Mouse (Mus musculus) ovary, postnatal 10 days (tissue): ENCODE data around the gene Plekhb2.

Experiments
- DNase-seq: peaks from one replicate; pipeline ENCODE4 v3.0.0; 2022; ENCODE audit warnings: low spot score

The Plekhb2 gene

DNA sequence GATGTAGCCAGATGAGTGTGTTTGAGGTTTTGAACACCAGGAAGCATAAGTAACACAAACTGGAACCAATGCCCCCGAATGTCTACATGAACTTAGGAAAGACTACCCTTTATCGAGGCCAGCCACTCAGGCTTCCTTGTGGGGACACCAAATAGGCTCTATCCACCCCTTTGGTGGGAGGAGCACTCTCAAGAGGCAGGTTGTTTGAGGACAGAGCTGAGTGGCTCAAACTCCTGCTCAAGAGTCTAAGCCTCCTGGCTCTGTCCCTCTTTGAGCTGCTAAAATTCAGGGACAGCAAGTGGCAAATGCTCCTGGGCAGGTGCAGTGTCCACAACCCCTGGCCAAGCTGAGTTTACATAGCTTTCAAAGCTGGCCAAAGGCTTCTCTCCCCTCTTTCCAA is 14.9 kb upstream of the Plekhb2 start:
- DNase-seq, result no peak

DNA sequence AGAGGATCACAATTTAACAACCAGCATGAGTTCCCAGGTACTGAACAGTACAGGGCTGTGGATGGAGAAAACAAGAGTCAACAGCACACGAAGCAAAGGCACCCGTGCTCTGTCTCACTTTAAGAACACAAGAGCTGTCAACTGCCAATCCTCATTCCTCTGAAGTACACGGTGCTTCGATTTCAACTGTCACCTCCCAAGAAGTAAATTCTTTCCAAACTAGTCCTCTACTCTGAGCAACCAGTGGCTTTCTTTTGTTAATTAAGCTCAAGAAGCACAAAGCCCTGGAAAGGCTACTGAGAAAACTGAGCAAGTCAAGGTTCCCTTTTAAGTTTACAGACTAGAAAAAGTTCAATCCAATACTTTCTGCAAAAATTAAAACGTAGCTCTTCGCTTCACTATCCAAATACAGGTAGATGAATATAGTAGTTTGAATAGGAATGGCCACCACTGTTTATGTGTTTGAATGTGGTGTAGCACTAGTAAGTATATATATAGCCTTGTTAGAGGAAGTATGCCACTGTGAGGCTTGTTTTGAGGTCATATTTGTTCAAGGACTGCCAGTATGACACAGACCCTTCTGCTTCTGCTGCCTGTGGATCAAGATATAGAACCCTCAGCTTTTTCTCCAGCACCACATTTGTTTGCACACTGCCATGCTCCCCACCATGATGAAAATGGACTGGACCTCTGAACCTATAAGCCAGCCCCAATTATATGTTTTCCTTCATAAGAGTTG is 11.7 kb upstream of the Plekhb2 start:
- no peak for DNase-seq

DNA sequence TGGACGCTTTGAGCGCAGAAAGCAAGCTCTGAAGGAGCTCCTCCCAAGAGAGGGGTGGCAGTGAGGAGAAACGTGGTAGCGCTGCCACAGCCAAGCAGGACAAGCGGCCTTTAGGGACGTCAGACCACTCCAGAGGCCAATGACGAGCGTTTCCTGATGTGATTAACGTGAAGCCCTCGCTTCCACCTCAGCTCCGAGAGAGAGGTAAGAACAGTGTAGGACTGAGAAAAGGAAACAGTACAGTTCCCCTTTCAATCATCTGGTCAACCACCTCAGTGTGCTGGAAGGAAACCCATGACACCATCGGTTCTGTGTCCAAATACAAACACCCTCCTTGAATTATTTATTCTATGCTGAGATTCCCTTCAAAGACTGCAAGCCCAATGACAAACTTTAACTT is 10.5 kb upstream of the Plekhb2 start:
- no peak for DNase-seq

DNA sequence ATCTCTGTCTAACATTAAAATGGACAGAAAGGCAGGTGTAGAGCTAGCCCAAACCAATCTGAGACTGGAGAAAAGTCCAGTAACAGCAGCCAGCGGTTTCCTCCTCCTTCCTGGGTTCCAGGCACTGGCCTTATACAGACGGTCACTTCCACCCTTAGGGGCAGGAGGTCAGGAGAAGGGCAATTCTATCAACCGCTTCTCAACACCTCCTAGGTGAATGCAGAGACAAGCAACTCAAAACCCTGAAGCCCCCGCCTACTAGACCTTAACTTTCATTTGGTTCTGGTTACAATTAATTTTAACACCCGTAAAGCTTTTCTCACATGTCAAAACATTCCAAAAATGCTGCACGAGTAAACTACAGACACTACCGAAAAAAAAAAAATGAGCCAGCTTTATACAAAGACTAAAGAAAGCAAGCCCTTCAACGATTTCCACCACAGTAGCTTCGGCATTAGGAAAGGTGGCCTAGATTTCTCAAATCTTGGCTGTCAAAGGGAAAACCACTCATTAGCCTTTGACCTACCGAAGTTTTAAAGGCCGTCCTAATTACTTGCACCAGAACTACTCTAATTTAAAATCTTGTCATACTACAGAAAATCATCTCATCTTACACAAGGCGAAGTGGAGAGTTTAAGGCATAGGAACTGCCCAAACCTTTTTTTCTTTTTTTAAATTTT is 7.9 kb upstream of the Plekhb2 start:
- DNase-seq, result no peak

DNA sequence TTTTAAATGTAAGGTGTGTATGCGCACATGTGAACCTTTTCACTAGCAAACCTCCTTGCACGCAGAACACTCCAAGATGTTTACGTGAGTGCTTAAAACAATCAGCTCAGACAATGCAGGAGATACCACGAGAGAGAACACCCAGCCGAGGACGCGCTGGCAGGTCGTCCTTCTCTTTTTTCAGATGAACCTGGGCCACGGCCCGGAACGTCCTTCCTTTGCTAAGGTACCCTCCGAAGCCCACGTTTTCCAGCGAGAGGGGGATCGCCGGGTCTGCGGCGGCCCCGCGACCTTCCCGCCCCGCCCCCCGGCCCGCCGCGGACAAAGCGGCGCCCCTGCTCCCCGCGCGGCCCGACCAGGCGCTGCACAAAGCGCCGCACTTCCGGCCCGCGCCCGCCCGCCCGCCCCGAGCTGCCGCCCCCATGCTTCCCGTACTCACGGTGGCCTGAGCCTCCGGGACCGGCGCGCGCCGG is 7.4 kb upstream of the Plekhb2 start:
- DNase-seq, result no peak

DNA sequence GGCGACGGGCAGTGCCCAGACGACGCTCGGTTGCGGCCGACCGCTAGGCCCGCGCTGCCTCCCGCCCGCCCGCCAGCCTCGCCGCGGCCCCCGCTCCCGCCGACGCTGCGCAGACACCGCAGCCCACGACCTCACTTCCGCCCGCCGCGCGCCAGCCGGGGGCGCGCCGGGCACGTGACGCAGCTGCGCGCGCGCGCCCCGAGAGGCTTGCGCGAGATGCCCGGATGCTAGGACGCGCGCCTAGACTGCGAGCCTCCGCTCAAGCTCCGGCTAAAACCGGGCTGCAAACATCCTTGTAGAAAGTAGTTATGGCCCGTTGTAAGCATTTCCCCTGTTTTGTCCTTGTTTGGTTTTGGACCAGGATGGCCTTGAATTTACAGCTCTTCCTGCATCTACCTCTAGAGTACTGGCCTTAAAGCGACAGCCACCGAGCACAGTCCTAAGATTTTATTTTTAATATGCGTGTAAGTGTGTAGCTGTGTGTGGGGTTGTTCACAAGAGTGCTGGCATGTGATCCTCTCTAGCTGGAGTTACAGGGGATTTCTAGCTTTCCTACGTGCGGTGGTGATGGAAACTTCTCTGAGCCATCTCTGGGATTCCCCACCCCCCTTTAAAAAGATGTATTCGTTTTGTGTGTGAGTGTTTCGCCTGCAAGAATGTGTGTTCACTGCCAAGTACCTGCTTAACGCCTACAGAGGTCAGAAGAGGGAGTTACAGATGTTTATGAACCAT is 6.7 kb upstream of the Plekhb2 start, which contains the start of gene Fam168b:
TSS of gene Fam168b (minus strand) at position 179 of the 732 bp plus-strand sequence.
- DNase-seq, result peak; percentile 73

DNA sequence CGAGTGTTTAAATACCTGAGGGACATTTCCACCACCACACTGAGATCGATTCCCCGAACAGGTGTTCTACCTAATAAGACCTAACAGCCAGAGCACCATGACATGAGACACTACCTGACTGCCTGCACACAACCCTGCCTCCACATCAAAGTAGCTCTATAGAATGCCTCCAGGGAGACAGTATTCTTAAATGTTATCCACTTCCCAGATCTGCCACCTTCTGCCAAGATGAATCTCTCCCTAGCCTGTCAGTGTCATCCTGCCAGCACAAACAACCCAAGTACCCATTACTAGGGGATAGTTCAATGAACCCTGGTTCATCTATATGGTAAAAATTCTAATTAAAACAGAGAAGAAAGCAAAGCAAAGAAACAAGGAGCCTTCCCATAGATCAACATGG is 2.7 kb upstream of the Plekhb2 start:
- no peak for DNase-seq

DNA sequence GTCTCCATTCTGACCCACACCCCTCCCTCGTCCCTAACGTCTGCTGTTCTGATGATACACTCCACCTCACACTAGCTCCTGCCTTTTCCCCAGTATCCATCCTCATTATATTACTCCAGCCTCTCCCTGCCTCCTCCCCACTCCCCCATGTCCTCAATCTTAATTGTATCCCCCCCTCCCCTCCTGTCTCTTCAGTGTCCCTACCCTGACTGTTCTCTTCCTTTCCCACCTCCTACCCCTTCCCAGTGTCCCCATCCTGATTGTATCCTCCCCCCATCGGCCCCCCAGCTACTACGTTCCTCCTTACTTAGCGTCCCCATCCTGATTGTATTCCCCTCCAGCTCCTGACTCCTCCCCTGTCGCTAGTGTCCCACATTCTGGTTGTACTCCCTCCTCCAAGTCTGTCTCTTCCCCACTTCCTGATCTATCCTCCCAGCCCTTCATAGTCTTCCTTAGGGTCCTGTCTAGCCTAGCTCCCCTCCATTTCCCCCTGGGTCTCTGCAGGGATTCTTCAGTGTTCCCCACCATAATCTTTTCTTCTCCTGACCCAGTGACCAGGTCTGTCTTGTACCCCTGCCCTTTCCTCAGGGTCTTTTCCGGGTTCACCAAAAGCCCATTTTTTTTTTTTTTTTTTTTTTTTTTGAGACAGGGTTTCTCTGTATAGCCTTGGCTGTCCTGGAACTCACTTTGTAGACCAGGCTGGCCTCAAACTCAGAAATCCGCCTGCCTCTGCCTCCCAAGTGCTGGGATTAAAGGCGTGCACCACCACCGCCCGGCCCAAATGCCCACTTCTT is 764 bp downstream of the Plekhb2 start:
- DNase-seq, result no peak

DNA sequence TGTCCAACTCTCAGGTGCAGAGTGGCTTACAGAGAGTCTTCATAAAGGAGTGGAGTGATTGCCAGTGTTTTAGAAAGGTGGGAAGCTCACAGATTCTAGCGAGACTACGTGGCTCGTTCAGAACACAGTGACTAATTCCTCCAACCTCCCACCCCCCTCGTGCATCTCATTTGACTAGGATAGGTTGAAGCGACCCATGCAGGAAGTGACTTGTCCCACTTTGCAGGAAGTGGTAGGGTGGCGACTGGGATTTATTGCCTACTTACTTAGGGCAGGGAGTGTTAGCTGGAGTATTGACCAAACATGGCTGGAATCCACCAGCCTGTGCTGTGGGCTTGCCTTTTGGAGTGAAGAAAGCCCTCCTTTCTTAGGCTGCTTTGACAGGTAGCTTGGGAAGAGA is 1.8 kb downstream of the Plekhb2 start:
- DNase-seq, result no peak

DNA sequence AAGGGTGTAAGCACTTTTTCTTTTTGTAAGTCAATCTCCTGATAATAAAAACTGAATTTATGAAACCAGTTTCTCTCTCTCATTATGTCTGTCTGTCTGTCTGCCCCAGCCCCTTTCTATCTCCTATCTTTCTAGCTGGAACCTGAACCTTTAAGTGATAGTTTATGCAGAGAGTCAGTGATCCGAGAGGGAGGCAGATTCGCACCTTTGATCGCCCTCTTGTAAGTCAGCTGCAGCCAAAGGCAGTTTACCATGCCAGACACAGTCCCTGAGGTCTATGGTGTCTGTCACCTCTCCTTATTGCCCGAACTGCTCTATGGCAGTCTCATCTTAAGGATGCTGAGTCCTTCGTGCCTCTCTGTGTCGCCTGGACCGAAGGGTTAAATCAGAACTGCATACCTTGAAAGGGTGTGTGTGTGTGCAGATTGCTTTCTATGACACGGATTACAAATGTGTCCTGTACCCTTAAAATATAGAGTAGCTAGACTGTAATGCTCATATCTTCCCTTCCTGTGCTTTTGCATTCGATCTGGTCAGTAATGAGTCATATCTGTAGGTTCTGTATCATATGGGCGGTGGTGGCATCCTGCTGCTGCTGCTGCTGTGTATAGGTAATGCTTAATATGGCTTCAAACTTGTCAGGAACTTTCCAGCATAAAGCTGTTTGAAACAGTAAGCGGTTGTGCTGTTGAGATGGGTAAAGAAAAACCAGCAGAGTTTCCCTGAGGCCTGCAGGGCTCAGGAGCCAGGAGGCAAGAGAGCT is 2.5 kb downstream of the Plekhb2 start:
- no peak for DNase-seq

DNA sequence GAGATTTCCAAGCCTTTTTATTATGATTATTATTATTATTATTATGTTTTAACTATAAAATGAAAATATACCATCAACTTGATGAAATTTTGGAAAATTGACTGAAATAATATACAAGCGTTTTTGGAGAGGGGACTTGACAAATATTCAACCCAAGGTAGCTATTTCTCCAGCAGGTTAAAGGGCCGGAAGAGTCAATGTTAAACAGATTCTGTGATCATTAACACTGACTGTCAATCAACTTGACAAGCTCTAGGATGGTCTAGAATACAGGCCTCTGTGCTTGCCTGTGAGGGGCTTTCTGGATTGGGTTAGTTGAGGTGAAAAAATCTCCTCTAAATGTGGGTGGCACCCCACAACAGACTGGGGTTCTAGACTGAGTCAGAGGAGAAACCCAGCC is 4.0 kb downstream of the Plekhb2 start:
- DNase-seq, result no peak

DNA sequence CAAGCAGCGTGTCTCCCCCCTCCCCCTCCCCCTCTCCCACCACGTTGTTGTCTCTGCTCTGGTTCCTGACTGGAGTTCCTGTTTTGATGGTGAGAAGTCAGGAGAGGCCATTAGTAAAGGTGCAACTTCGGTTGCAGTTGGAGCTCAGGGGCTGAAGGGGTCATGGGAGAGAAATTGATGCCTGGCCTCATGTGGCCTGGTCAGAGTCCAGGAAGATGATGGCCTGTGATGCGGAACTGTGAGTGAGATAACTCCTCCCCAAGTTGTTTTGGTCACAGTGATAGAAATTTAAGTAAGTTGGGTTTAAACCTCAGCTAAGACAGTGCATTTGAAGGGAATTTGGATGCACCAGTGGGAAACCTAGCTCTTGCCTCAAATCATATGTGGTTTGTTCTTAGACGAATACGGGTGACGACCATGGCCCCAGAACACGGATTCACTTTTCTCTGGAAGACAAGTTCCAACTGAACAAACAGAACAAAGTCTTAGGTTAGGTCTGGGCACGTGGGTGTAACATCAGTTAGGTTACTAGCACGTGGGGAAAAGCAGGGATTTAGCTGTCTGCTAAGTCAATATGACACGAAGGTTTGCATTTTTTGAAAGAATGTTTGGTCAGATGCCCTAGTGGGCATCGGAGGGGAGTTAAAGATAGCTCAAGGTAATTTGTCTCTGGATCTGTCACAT is 5.4 kb downstream of the Plekhb2 start:
- DNase-seq, result no peak

DNA sequence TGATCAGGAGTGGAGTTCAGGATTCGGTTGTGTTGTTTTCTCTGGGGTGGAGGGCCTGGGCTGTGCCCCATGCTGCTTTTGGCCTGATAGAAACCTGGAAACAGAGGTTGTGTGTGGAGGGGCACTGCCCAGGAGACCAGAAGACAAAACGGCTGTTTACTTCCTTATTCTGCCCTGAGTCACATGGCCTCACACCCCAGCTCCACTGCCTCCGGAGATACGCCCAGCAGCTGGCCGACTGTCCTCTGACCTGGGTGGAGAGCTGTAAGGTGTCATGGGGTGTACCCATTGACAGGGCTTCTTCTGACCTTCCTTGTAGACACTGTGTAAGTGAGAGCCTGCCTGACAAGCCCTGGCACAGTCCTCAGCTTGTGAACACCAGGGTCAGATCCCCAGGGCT is 8.9 kb downstream of the Plekhb2 start:
- no peak for DNase-seq

DNA sequence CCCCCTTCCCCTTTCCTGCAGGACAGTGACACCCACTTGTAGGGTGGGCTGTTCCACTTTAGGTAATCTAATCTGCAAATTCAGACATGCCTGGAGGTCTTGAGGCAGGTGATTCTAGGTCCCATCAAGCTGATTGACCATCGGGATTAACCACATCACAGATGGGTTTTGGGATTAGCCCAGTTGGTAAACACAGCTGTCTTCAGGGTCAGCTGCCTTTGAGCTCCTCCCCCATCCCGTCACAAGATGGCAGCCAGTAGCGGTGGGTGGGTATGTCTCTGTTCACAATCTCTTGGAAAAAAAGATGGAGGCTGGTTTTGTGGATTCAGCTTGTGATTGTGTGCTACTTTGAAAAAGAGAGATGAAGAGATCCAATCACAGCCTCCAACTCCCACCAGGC is 10.0 kb downstream of the Plekhb2 start:
- no peak for DNase-seq

DNA sequence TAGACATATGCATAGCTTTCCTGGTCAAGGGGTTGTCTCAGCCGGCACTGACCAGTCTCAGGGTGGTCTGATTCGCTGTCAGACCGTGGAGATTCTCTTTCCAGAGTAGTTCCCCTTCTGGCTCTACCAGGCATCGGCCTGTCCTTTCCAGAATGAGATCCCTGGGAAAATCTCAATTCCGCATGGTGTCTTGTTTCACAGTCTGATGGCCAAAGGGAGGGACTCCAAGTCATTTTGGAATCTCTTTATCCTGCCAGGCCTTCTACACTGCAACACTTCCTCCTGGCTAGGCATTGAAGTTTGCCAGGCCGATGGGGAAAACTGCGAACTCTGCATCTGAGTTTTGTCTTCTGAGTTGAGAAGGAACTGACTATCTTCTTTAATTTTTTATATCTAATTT is 10.4 kb downstream of the Plekhb2 start:
- DNase-seq, result no peak

DNA sequence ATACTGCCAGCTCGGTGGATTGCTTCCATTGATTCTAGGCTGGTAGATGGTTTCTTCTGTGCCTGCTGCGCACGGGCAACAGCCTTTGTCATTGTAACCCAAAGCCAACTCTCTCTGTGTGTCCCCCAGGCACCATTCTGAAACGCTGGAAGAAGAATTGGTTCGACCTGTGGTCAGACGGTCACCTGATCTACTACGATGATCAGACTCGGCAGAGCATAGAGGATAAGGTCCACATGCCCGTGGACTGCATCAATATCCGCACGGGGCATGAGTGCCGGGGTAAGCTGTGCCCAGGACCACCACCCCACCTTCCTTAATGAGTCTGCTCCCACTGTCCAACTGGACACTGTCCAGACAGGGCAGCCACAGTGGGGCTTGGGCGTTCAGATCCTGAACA is 13.1 kb downstream of the Plekhb2 start:
- DNase-seq, result no peak

DNA sequence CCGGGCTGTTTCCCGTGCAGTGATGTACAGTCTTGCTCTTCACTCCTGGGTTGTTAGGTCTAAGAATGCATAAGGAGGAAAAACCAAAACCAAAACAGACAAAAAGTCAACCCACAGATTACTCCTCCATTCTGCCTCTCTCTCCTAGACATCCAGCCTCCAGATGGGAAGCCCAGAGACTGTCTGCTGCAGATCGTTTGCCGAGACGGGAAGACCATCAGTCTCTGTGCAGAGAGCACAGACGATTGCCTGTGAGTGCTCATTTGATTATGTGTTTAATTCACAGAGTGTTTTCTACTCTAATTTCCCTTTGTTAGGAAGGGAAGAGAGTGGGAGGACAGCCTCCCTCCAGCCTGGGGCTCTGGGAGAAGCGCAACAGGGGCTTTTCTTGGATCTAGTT is 13.5 kb downstream of the Plekhb2 start:
- no peak for DNase-seq

DNA sequence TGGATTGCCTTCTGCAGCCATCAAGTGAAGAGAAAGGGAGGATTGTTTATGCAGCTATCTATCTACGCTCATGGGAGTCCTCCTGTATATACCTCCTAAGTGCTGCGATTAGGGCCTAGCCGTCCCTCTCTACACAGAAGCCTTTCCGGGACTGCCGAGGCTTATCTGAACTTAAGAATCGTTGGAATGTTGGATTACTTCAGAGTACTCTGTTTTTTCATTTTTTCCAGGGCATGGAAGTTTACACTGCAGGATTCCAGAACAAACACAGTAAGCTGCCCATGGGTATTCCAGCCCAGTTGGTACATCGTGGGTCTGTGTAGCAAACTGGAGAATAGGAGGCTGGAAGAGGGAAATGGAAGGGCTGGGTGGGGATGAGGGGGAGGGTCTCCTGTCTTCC is 14.5 kb downstream of the Plekhb2 start:
- DNase-seq, result no peak

DNA sequence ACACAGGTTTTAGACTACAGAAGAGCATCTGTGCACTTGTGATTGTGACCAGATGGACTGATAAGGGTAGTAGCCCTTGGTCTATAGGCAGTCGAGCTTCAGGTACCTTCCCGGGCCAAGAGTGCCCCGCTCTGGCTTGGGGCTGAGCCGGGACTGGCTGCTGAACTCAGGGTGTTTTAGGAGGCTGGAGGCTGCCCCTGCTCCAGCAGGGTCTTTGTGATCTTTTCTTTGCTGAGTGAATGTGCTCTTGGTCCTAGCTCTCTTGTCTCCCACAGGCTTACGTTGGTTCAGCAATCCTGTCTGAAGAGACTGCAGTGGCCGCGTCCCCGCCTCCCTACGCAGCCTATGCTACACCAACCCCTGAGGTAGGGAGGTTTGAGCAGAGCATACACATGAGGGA is 16.1 kb downstream of the Plekhb2 start:
- DNase-seq, result no peak

DNA sequence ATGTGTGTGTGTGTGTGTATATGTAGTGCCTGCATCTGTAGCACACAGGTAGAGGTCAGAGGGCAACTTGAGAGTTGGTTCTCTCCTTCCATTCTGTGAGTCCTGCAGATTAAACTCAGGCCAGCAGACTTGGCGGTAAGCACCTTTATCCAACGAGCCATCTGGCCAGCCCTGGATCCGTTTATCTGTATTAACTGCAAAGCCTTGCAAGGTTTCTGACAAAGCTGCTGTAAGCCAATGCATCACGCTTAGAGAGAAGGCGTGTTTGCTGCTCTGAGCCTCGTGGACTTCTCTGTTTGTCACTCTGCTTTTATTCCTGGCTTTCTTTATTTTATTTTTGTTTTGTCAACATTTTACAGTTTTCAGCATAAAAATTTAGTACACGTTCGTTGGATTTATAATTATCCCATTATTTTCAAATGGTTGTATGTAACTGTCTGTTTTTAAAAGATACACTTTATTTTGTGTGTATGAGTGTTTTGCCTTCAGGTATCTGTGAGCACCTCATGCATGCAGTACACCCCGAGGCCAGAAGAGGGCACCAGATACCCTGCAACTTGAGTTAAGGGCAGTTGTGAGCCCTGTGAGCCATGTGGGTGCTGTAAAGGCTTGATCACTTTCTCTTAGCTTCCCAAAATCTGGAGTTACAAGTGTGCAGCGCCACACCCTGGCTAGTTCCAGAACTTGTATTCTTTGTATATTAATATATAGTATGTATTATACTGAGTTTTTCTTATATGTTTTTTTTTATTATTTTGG is 17.2 kb downstream of the Plekhb2 start:
- peak; percentile 69 for DNase-seq
